Mouse (Mus musculus): Measurements from ENCODE around the gene F10. TPM values are rescaled to one million over a fixed set of nuclear protein-coding genes. Genes with fewer than 3 reads are reported as not detected.

The F10 gene
- 6.0 and 18.5 TPM in 2 replicates for polyA plus RNA-seq (2012; rRNA removed)

DNA sequence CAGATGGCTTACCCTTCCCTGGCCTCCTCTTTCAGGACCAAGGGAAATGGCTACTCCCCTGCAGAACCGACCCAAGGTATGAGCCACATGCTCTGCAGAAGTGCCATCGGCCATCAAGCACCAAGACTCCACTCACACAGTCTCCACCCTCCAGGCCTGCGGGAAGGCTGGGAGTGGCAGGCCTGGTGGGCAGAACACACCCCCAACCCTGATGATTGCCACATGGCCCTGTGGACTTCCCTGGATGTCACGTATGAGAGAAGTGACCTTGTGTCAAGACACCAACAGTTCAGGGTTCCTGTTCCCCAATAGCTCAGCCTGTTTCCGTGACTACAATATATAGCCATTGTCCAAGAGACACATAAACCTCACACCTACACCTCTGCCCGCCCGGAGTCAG, at the start of gene F10:
F10 (plus strand) TSS at position 294 of the 400 bp plus-strand sequence.
- TF ChIP-seq POLR2A (IDR thresholded peaks at IDR 0.05; ENCODE audit: borderline replicate concordance, extremely low read depth, low read depth, low read length) (no peak), CTCF (IDR thresholded peaks at IDR 0.05; ENCODE audit: insufficient read depth, low read length) (no peak)
- no peaks in the 10 kb centered on the region for H3K4me1 ChIP-seq (ENCODE audit: control insufficient read depth, insufficient read depth, low read length)
- DNase-seq: no peak
- H3K4me3 ChIP-seq (replicated peaks; ENCODE audit: extremely low read depth, low read depth, low read length): no peak within 1 kb of the TSS
- WGBS: 68% methylated on average over 7 of the region's 7 CpGs

DNA sequence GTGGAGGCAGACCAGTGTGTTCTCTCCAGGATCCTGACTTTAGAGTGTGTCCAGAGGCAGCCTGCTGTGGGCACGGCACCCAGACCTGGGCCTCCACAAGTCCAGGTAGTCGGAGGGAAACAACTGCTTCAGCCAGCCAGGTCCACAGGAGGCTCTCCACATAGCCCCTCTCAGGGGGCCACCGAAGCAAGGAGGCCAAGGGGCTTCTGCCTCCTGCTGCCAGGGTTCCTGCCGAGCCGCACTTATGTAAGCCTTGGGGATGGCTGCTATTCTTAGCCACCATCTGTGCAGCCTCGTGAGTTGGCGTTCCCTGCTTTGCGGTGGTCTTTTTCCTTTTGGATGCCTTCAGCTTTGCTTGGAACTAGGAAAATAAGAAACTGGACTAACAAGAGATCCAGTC, 49.5 kb upstream of the F10 start:
- TF ChIP-seq POLR2A (IDR thresholded peaks at IDR 0.05; ENCODE audit: borderline replicate concordance, extremely low read depth, low read depth, low read length): no peak
- no peak for TF ChIP-seq CTCF (IDR thresholded peaks at IDR 0.05; ENCODE audit: insufficient read depth, low read length)
- no peaks in the 10 kb centered on the region for H3K4me1 ChIP-seq (ENCODE audit: control insufficient read depth, insufficient read depth, low read length)
- 79% methylated on average over 8 of the region's 8 CpGs for WGBS
- DNase-seq: no peak
- no peak overlapping the region for H3K4me3 ChIP-seq (replicated peaks; ENCODE audit: extremely low read depth, low read depth, low read length)

DNA sequence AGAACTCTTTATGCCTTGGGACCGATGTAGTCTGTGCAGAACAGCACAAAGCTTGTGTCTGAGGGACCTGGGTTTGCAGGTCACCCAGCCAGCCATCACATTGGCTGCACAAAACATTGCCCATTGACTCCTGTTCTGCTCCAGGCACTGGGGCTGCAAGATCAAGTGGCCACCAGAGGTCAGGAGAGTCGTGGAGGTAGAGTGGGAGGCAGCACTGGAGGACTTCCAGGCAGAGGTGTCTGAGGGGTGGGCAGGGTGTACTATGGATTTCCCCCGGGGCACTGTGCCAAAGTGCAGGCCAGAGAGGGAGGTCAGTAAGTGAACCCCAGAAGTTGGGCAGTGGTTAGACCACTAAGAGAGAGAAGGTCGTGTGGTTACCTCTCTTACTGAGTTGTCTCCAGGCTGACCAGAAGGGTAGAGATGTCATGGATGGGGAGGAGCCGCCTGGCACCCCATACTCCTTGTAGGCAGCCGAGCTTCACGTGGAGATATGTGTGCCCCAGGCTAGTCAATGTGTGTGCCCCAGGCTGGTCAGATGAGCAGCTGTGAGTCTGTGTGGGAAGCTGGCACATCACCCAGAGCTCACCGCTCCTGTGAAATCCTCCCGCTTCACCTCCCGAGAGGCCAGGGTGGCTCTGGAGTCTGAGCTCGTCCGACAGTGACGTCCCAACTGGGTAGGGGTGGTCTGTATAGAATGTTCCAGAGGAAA, 48.2 kb upstream of the F10 start:
- no peak overlapping the region for H3K4me3 ChIP-seq (replicated peaks; ENCODE audit: extremely low read depth, low read depth, low read length)
- 70% methylated on average over 13 of the region's 13 CpGs for WGBS
- TF ChIP-seq POLR2A (IDR thresholded peaks at IDR 0.05; ENCODE audit: borderline replicate concordance, extremely low read depth, low read depth, low read length) (no peak), CTCF (IDR thresholded peaks at IDR 0.05; ENCODE audit: insufficient read depth, low read length) (peak; percentile 43)
- DNase-seq: no peak
- no peaks in the 10 kb centered on the region for H3K4me1 ChIP-seq (ENCODE audit: control insufficient read depth, insufficient read depth, low read length)

- Histone ChIP-seq H3K4me1 (ENCODE audit: control insufficient read depth, insufficient read depth, low read length) (peaks cover 4% of the 10 kb centered on the region; the same call in 1 of the 2 replicates), H3K4me3 (replicated peaks; ENCODE audit: extremely low read depth, low read depth, low read length) (no peak overlapping the region)
- TF ChIP-seq POLR2A (IDR thresholded peaks at IDR 0.05; ENCODE audit: borderline replicate concordance, extremely low read depth, low read depth, low read length) (no peak), CTCF (IDR thresholded peaks at IDR 0.05; ENCODE audit: insufficient read depth, low read length) (no peak)
- WGBS: 83% methylated on average over 10 of the region's 10 CpGs
- no peak for DNase-seq
Observed at GRCm38 (mm10) chr8:12991411-12991810, 45.7 kb upstream of the F10 start.

GRCm38 (mm10) chr8:12994468-12994867, 42.6 kb upstream of the F10 start:
- TF ChIP-seq CTCF (IDR thresholded peaks at IDR 0.05; ENCODE audit: insufficient read depth, low read length): no peak
- TF ChIP-seq POLR2A (IDR thresholded peaks at IDR 0.05; ENCODE audit: borderline replicate concordance, extremely low read depth, low read depth, low read length): no peak
- 79% methylated on average over 5 of the region's 5 CpGs for WGBS
- Histone ChIP-seq H3K4me1 (ENCODE audit: control insufficient read depth, insufficient read depth, low read length) (peaks cover 9% of the 10 kb centered on the region), H3K4me3 (replicated peaks; ENCODE audit: extremely low read depth, low read depth, low read length) (no peak overlapping the region)
- no peak for DNase-seq

GRCm38 (mm10) chr8:12995481-12995880, 41.6 kb upstream of the F10 start:
- Histone ChIP-seq H3K4me1 (ENCODE audit: control insufficient read depth, insufficient read depth, low read length) (peaks cover 9% of the 10 kb centered on the region), H3K4me3 (replicated peaks; ENCODE audit: extremely low read depth, low read depth, low read length) (no peak overlapping the region)
- DNase-seq: no peak
- WGBS: 35% methylated on average over 5 of the region's 5 CpGs
- TF ChIP-seq CTCF (IDR thresholded peaks at IDR 0.05; ENCODE audit: insufficient read depth, low read length): no peak
- no peak for TF ChIP-seq POLR2A (IDR thresholded peaks at IDR 0.05; ENCODE audit: borderline replicate concordance, extremely low read depth, low read depth, low read length)

DNA sequence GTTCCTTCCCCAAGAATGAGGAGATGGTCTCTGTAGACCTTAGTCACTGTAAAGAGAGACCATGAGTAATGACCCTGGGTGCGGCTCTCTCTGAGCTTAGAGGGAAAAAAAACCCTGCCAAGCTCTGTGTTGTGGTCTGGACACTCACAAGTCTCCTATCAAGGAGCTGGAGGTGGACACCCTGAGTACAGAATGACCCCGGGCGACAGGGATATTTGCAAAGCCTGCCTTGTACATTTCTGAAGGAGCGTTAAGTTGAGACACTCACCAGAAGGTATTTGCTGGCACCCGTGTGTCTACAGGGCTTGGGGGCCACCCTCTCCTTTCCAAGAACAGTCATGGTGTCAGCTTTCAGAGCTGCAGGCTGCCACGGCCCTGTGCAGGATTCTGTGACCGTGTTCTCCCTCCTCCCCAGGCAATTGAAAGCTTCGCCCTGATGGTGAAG, 40.3 kb upstream of the F10 start:
- peak; percentile 41 for DNase-seq
- WGBS: 49% methylated on average over 8 of the region's 8 CpGs

DNA sequence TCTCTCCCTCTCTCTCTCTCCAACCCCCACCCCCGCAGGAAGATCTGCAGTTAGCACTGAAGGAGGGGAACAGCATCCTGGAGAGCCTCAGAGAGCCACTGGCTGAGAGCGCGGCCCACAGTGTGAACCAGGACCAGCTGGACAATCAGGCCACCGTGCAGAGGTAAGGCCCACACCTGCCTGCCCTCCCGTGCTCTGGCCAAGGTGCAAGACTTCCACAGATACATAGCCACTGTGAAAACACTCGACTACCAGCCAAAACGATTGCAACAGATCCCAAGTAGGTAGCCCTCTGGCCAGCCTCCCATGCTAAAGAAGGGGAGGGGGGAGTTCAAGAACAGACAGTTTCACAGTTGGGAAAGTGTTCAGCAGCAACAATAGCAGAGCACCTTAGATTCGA, 38.8 kb upstream of the F10 start:
- Histone ChIP-seq H3K4me1 (ENCODE audit: control insufficient read depth, insufficient read depth, low read length) (peaks cover 9% of the 10 kb centered on the region), H3K4me3 (replicated peaks; ENCODE audit: extremely low read depth, low read depth, low read length) (no peak overlapping the region)
- peak; percentile 30 for DNase-seq
- WGBS: 62% methylated on average over 8 of the region's 8 CpGs
- TF ChIP-seq POLR2A (IDR thresholded peaks at IDR 0.05; ENCODE audit: borderline replicate concordance, extremely low read depth, low read depth, low read length) (no peak; the same call in 1 of the 2 replicates), CTCF (IDR thresholded peaks at IDR 0.05; ENCODE audit: insufficient read depth, low read length) (no peak)

More for the DNA sequence above, 40.3 kb upstream of the F10 start:
- no peak overlapping the region for H3K4me3 ChIP-seq (replicated peaks; ENCODE audit: extremely low read depth, low read depth, low read length)
- TF ChIP-seq POLR2A (IDR thresholded peaks at IDR 0.05; ENCODE audit: borderline replicate concordance, extremely low read depth, low read depth, low read length): no peak
- no peak for TF ChIP-seq CTCF (IDR thresholded peaks at IDR 0.05; ENCODE audit: insufficient read depth, low read length)
- peaks cover 9% of the 10 kb centered on the region for H3K4me1 ChIP-seq (ENCODE audit: control insufficient read depth, insufficient read depth, low read length)

- TF ChIP-seq CTCF (IDR thresholded peaks at IDR 0.05; ENCODE audit: insufficient read depth, low read length) (no peak), POLR2A (IDR thresholded peaks at IDR 0.05; ENCODE audit: borderline replicate concordance, extremely low read depth, low read depth, low read length) (no peak)
- WGBS: 55% methylated on average over 9 of the region's 9 CpGs
Observed at GRCm38 (mm10) chr8:12999793-13000192, 37.3 kb upstream of the F10 start.

DNA sequence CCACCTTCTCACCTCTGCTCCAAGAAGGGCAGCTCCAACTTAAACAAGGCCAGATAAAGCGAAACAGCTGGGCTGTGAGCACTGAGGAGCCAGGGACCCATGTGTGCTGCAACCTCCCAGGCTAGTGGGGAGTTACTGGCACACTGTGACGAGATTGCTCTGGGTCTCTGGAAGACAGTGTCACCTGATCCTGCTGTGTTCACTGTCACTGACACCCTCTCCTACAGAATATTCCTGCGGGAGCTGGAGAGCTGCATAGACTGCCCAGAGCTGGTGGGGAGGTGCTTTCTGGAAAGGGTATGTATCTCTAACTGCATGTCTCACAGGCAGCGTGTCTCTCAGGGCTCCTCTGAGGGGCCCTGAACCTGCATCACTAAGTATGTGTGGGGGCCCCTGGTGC, 29.6 kb upstream of the F10 start:
- TF ChIP-seq POLR2A (IDR thresholded peaks at IDR 0.05; ENCODE audit: borderline replicate concordance, extremely low read depth, low read depth, low read length) (no peak), CTCF (IDR thresholded peaks at IDR 0.05; ENCODE audit: insufficient read depth, low read length) (no peak)
- no peaks in the 10 kb centered on the region for H3K4me1 ChIP-seq (ENCODE audit: control insufficient read depth, insufficient read depth, low read length)
- WGBS: 73% methylated on average over 4 of the region's 4 CpGs
- no peak for DNase-seq
- no peak overlapping the region for H3K4me3 ChIP-seq (replicated peaks; ENCODE audit: extremely low read depth, low read depth, low read length)

More at GRCm38 (mm10) chr8:12999793-13000192, 37.3 kb upstream of the F10 start:
- Histone ChIP-seq H3K4me1 (ENCODE audit: control insufficient read depth, insufficient read depth, low read length) (peaks cover 9% of the 10 kb centered on the region), H3K4me3 (replicated peaks; ENCODE audit: extremely low read depth, low read depth, low read length) (no peak overlapping the region)
- no peak for DNase-seq

Measured in lung, adult 2 months (tissue).